Mouse (Mus musculus) megakaryocyte progenitor cell, adult 5-6 weeks (primary cell): Measurements from ENCODE around the gene Hps3. TPM values are rescaled to one million over a fixed set of nuclear protein-coding genes. Genes with fewer than 3 reads are reported as not detected.
"Not testable (repeated sequence)": the region's sequence is repeated elsewhere in the genome, so short reads cannot be mapped to it uniquely, and the experiment has no call there.

Experiments used
- ATAC-seq: replicated peaks from 2 replicates; pipeline ENCODE4 v1.8.0; 2016; ENCODE audit warnings: mild to moderate bottlenecking, moderate TSS enrichment, inconsistent platforms; ENCODE audit not compliant: poor library complexity
- total RNA-seq, 2 experiments: library from RNA; stranded (forward) in 1 of 2; stranded (reverse) in 1 of 2; fragments of 157-497, 149-512 nt in 1 of 2; fragments of 200-1000 nt in 1 of 2; gene quantifications; 2 replicates each; pipeline versions ENCODE4 v1.2.3 to v1.2.4; 2015 to 2017

Hps3 gene
- total RNA-seq, 2 experiments from 2014 or later: 34.8 to 44.6 TPM

DNA sequence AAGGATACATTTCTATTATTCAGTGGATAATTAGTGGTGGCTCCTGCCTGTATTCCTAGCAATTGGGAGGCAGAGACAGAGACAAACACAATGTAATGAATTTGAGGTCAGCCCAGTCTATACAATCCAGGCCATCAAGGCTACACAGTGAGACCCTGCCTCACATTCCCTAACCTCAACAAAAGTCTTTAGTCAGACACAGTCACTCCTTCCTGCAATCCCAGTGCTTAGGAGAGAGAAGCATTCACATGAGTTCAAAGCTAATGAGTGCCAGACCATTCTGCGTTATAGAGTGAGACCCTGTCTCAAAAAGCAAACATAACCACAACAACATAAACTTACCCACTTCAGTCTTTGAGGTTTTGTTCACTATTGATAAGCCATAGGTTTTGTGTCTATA is 81.7 kb downstream of the Hps3 start:
- no peak for ATAC-seq

DNA sequence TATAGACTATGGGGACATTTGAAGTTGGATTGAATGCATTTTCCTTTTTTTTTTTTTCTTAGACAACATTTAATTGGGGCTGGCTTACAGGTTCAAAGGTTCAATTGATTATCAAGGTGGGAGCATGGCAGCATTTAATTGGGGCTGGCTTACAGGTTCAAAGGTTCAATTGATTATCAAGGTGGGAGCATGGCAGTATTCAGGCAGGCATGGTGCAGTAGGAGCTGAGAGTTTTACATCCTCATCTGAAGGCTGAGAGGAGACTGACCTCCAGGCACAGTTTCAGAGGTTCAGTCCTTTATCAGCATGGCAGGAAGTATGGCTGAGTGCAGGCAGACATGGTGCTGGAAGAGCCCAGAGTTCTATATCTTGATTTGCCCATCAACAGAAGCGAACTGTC is 85.7 kb downstream of the Hps3 start:
- ATAC-seq: not testable (repeated sequence)

DNA sequence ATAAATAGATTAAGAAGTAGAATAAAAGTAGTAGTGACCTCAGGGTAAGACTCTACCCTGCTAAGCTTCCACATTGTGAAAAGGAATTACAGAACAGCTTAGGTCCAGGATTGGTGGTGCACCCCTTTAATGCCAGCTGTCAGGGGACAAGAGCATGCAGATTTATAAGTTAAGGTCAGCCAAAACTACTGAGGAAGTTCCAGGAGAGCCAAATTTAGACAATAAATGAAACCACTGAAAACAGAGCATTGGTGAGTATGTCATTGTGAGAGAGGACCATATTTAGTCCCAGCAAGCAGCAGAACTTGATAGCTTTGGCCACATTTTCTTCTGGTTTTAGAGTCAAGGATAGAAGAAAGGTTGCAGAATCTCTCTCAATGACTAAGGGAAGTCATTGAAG is 86.6 kb downstream of the Hps3 start:
- ATAC-seq: no peak

Other genes with a start within 250 kb of the Hps3 start
- 0.39 and 2.3 TPM in 2 replicates for gene Cp, start 78.3 kb downstream of the Hps3 start, total RNA-seq (2015)
- gene Cp, start 78.3 kb downstream of the Hps3 start, total RNA-seq (2017): 2.2 and 2.3 TPM in 2 replicates
- gene Hltf, start 22.5 kb upstream of the Hps3 start, total RNA-seq (2015): 41.6 and 43.0 TPM in 2 replicates
- 39.9 and 48.7 TPM in 2 replicates for gene Hltf, start 22.5 kb upstream of the Hps3 start, total RNA-seq (2017)
- 156 and 166 TPM in 2 replicates for gene Gyg, start 120.0 kb upstream of the Hps3 start, total RNA-seq (2015)
- 42.3 and 48.5 TPM in 2 replicates for gene Gyg, start 120.0 kb upstream of the Hps3 start, total RNA-seq (2017)
- 123 and 129 TPM in 2 replicates for gene Cpa3, start 206.9 kb upstream of the Hps3 start, total RNA-seq (2015)
- 45.9 and 47.2 TPM in 2 replicates for gene Cpa3, start 206.9 kb upstream of the Hps3 start, total RNA-seq (2017)
- gene Cpb1, start 240.4 kb upstream of the Hps3 start, total RNA-seq (2015): not detected in 2 replicates
- not detected in 2 replicates for gene Cpb1, start 240.4 kb upstream of the Hps3 start, total RNA-seq (2017)